Mouse (Mus musculus) forebrain, embryonic 14.5 days (tissue): ENCODE measurements at regions not wholly inside any gene's neighbourhood (a gene's known extent, or its start where the extent isn't known, plus 50 kb on each side); places are given as distances from the start of the nearest gene placed in this dataset.

ENCODE experiments used
- ATAC-seq: fragments of 200-750 bp; cut with Nextera tagmentation; 2 replicates; pipeline ENCODE4 v1.8.0; 2017; ENCODE audit warnings: mild to moderate bottlenecking, moderate library complexity
- DNase-seq: peaks from one replicate; pipeline ENCODE4 v3.0.0-alpha.2; 2015; ENCODE audit warnings: low spot score
- H3K27ac ChIP-seq: fragments of 300-500 bp; sonication (generic); 2 replicates; pipeline ENCODE4 v1.5.1; 2014; ENCODE audit warnings: low read depth, mild to moderate bottlenecking, control low read depth, low read length, moderate library complexity
- H3K27me3 ChIP-seq: fragments of 300-500 bp; sonication (generic); replicated peaks from 2 replicates; pipeline ENCODE4 v1.6.1; 2014; ENCODE audit warnings: low read length, control low read depth, mixed read lengths; ENCODE audit not compliant: control insufficient read depth, insufficient read depth
- H3K36me3 ChIP-seq: fragments of 300-500 bp; sonication (generic); 2 replicates; pipeline ENCODE4 v1.6.1; 2014; ENCODE audit warnings: low read length, control low read depth; ENCODE audit not compliant: control insufficient read depth, insufficient read depth
- H3K4me1 ChIP-seq: fragments of 300-500 bp; sonication (generic); 2 replicates; pipeline ENCODE4 v1.6.1; 2014; ENCODE audit warnings: antibody characterized with exemption, low read length, control low read depth; ENCODE audit not compliant: control insufficient read depth, insufficient read depth
- H3K4me2 ChIP-seq: fragments of 300-500 bp; sonication (generic); 2 replicates; pipeline ENCODE4 v1.6.1; 2014; ENCODE audit warnings: mild to moderate bottlenecking, control low read depth, low read length
- H3K4me3 ChIP-seq: fragments of 300-500 bp; sonication (generic); 2 replicates; pipeline ENCODE4 v1.5.1; 2014; ENCODE audit warnings: low read depth, low read length, control low read depth
- H3K9ac ChIP-seq: fragments of 300-500 bp; sonication (generic); 2 replicates; pipeline ENCODE4 v1.6.1; 2014; ENCODE audit warnings: mild to moderate bottlenecking, low read length, control low read depth, moderate library complexity
- H3K9me3 ChIP-seq: fragments of 300-500 bp; sonication (generic); replicated peaks from 2 replicates; pipeline ENCODE4 v1.6.1; 2016; ENCODE audit warnings: low read length, control low read depth, mixed read lengths; ENCODE audit not compliant: control insufficient read depth
- WGBS: fragments of 180-500 bp; shearing (Covaris S2); extraction: QIAGEN DNeasy Blood & Tissue Kit; methylation state at CpG from one replicate; pipeline ENCODE4 v1.1.7; 2014; 5-methylcytosine and 5-hydroxymethylcytosine counted together

DNA sequence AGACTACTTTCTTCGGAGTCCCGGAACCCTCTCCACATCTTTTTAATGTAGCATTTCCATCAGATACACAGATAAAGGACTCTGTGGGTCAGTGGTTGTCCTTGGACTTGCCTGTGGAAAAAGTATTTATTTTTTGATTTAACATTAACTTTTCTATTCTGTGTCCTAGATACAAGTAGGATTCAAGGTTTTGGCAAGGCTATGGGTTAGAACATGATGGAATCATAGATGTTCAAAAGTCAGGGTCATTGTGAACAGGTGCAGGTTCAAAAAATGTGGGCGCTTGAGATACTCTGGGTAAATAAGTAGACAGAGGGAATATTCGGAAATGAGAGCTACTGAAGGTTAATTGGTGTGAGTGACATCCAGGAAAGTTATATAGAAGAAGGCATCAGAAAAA is 347.7 kb downstream of the Cypt12 start:
- H3K4me2 ChIP-seq = no peak overlapping the region
- H3K27ac ChIP-seq = no peak overlapping the region
- DNase-seq = no peak

DNA sequence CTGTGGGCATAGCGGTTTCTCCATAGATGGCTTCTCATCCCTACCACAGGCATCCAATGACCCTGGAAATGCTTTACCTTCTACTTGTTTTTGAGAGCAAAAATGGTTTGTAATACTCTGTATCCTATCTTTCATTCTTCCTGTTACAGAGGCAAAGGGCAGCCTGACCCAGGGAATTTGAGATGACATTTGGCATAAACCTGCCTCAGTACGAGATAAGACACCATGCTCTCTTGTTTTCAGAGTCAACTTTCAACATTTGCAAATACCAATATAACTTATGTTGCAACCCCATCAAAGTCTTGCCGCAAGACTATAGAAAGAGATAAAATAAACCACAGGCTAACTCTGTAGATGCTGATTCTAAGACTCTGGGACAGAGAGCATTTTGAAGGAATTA is 350.5 kb downstream of the Cypt12 start:
- H3K4me1 ChIP-seq = no peaks in the 10 kb centered on the region
- DNase-seq (no peak), ATAC-seq (no peak)
- H3K4me2 ChIP-seq = no peak overlapping the region
- no peaks in the 10 kb centered on the region for H3K36me3 ChIP-seq
- H3K9me3 ChIP-seq = no peaks in the 10 kb centered on the region
- H3K27ac ChIP-seq = no peak overlapping the region
- 92% methylated on average over 3 of the region's 3 CpGs for WGBS
- H3K27me3 ChIP-seq = no peaks in the 10 kb centered on the region
- H3K4me3 ChIP-seq = no peak overlapping the region
- no peak overlapping the region for H3K9ac ChIP-seq

More for the DNA sequence above, 347.7 kb downstream of the Cypt12 start:
- H3K36me3 ChIP-seq = no peaks in the 10 kb centered on the region
- no peak overlapping the region for H3K4me3 ChIP-seq
- no peaks in the 10 kb centered on the region for H3K27me3 ChIP-seq
- H3K4me1 ChIP-seq = no peaks in the 10 kb centered on the region
- WGBS = 92% methylated on average over 4 of the region's 4 CpGs
- no peak overlapping the region for H3K9ac ChIP-seq
- H3K9me3 ChIP-seq = no peaks in the 10 kb centered on the region
- no peak for ATAC-seq

DNA sequence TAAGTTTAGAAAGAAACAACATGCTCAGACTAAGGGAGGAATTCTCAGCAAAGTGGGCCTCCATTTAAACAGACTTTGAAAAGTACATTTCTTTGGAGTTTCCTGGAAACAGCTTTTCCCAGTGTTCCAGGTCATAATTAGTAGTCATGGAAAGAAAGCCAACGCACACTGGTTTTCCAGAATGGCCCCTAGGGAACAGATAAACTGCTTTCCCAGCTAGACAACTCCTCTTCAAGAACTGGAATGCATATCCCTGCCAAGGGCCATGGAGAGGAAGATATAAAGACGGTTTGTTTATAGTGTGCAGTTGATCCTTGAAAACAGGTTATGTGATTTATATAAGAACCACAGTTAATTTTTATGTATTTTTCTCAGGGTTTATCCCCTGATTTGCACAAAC is 351.3 kb downstream of the Cypt12 start:
- DNase-seq (peak; percentile 3), ATAC-seq (no peak)
- Histone ChIP-seq H3K9ac (no peak overlapping the region), H3K4me1 (no peaks in the 10 kb centered on the region), H3K36me3 (no peaks in the 10 kb centered on the region), H3K9me3 (no peaks in the 10 kb centered on the region), H3K27ac (no peak overlapping the region), H3K4me3 (no peak overlapping the region), H3K27me3 (no peaks in the 10 kb centered on the region), H3K4me2 (no peak overlapping the region)
- WGBS = 75% methylated on average over 2 of the region's 2 CpGs

DNA sequence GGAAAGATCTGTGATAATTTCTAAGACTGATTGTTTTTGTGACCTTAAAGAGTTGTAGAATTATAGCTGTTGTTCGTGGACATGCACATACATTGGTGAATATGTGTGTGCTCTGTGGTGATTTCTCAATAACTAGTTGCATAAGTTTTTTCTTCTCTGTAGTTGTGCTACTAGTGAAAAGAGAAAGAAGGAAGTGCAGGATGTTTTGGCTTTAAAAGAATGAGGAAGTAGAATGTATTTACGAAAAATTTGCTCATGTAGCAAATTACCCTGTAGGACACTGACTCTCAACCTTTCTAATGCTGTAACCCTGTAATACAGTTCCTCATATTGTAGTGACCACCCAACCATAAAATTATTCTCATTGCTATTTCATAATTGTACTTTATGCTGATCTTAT is 371.2 kb downstream of the Cypt12 start:
- H3K9me3 ChIP-seq = no peaks in the 10 kb centered on the region
- no peak overlapping the region for H3K9ac ChIP-seq
- no peak for DNase-seq
- H3K4me2 ChIP-seq = no peak overlapping the region
- ATAC-seq = no peak
- no peaks in the 10 kb centered on the region for H3K27me3 ChIP-seq
- no peaks in the 10 kb centered on the region for H3K4me1 ChIP-seq
- H3K4me3 ChIP-seq = no peak overlapping the region
- WGBS = 95% methylated on average over 2 of the region's 2 CpGs
- H3K36me3 ChIP-seq = no peaks in the 10 kb centered on the region
- H3K27ac ChIP-seq = no peak overlapping the region

DNA sequence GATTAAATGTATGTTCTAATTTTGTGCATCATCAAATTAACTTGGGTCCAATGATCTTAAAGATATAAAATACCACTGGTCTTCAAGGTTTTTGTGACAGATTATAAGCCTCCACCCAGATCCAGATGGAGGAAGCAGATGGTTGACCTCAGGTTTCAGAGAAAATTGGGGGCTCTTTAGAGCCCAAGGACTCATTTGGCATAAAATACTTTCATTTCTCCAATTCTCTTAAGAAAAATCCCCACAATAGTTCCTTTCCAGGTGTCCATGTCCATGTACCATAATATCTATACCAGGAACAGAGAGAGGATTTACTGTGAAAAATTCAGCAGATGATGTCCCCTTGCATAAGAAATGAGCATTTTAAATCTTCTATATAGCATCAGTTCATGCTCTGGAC is 385.0 kb downstream of the Cypt12 start:
- H3K27ac ChIP-seq = no peak overlapping the region
- no peaks in the 10 kb centered on the region for H3K27me3 ChIP-seq
- DNase-seq = no peak
- no peaks in the 10 kb centered on the region for H3K9me3 ChIP-seq
- no peak overlapping the region for H3K4me3 ChIP-seq
- no peak overlapping the region for H3K9ac ChIP-seq
- no peak for ATAC-seq
- H3K4me2 ChIP-seq = no peak overlapping the region
- H3K4me1 ChIP-seq = no peaks in the 10 kb centered on the region
- no peaks in the 10 kb centered on the region for H3K36me3 ChIP-seq

DNA sequence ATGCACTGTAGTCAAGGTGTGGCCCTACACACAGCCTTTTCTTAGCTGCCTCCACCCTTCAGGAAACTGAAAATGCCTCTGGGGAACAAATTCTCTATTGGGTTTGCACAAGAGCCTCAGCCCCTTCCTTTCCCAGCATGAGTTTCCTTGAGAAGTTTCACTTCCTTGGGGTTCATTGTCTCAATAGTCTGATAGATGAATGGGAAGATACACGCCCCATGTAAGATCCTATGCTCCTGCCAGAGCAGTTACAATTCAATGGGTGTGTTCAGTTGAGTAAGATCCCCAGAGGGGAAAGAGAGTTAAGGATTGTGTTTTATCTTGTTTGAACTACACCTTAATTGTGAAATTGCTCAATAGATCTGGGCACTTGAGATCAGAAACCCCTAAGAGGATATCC is 391.0 kb downstream of the Cypt12 start:
- H3K4me1 ChIP-seq = no peaks in the 10 kb centered on the region
- no peak overlapping the region for H3K27ac ChIP-seq
- H3K9ac ChIP-seq = no peak overlapping the region
- DNase-seq = no peak
- no peaks in the 10 kb centered on the region for H3K9me3 ChIP-seq
- 48% methylated on average over 1 of the region's 1 CpGs for WGBS
- H3K27me3 ChIP-seq = no peaks in the 10 kb centered on the region
- no peak overlapping the region for H3K4me2 ChIP-seq
- no peak for ATAC-seq
- no peaks in the 10 kb centered on the region for H3K36me3 ChIP-seq
- H3K4me3 ChIP-seq = no peak overlapping the region

DNA sequence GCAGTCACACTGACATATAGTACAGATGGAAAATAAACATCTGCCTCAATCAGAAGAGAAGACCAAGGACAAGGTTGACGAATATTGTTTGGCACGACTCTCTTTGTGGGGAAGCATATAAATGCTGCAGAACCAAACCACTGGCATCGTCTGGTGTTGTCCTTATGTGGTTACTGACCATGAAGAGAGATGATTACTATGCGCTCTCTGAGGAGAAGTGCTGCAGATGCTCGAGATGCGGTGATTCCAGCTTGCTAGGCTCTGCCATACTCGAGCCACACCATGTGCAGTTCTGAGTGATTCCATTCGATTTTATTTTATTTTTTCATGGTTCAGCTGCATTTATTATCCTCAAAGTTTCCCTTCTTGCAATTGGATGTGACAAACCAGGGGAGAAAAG is 393.5 kb downstream of the Cypt12 start:
- Histone ChIP-seq H3K27me3 (no peaks in the 10 kb centered on the region), H3K9me3 (no peaks in the 10 kb centered on the region), H3K36me3 (no peaks in the 10 kb centered on the region), H3K4me3 (no peak overlapping the region), H3K4me2 (no peak overlapping the region), H3K27ac (no peak overlapping the region), H3K9ac (no peak overlapping the region), H3K4me1 (no peaks in the 10 kb centered on the region)
- WGBS = 87% methylated on average over 8 of the region's 8 CpGs
- ATAC-seq (no peak), DNase-seq (no peak)

DNA sequence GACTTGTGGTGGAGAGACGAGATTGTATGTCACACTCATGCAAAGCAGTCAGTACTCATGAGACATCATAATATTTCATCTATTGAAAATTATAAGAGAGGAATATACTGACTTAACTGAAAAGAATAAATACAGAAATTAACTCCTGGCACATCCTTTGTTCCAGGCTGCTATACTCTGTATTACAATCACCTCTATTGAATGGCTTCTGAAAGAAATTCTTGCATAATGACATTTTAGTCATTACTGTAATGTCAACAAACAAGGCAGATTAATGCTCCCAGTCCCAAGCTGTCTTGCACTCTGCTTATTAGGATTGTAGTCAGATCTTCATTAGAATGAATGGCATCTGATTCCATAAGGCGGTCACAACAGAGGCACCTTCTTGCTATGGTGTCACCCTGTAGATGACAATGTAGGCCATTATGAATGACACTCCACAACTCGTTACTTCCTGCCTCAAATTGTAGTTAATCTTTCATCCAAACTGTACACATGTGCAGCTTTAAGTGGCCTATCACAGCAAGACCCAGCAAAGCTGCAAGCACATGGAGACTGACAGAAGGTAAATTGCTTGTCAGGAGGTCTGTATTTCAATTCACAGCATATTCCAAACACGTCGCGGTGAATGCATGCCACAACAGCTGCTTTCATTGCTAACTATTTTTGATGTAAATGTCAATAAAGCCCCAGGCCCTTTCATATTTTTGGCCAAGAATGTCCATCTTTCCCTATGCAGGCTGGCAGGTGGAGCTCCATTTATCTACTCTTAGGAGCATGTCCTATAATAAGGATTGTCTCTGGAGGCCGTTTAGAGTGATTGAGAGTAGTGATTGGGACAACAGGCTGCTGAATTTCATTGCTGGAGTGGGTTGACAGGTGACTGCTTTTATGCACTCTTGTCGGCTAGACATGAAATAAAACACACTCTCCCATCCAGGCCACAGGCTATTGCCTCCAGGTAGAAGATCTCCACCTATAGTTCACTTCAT is 430.1 kb downstream of the Cypt12 start:
- Histone ChIP-seq H3K27me3 (no peaks in the 10 kb centered on the region), H3K9ac (no peak overlapping the region), H3K4me2 (no peak overlapping the region), H3K4me3 (no peak overlapping the region), H3K4me1 (no peaks in the 10 kb centered on the region), H3K27ac (0 out of 2 replicates have a peak overlapping the region, but pooled peaks have one; percentile 5), H3K36me3 (no peaks in the 10 kb centered on the region), H3K9me3 (no peaks in the 10 kb centered on the region)
- DNase-seq = peak; percentile 22
- WGBS = 62% methylated on average over 8 of the region's 8 CpGs
- peak; percentile 65 for ATAC-seq

DNA sequence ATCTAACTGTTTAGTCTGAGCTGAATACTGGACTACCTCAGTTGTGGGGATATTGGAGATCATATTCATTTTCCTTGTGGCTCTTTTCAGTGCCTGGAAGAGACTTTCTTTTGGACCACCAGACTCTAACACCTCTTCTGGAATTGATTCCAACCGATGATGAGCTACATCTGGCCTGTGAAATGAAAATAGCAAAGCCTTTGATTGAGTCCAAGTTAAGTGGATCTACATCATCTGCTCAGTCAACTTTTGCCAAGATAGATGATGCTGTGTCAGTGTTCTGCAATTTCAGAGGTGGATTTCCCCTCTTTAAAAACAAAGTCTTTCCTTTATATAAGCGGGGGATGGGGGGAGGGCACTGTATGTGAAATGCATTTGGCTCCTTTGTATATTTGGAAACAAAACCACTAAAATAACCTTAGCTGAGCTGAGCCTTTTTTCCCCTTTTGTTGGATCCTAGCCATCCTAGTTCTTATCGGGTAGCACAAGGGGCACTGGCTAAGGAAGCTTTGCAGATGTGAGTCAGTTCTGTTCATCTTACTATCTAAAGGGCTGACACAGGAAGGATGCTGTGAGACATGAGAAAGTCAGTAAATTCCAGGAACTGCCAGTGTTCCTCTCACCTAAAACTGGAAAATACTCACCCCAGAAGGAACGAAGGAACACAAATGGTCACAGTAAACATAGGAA is 473.8 kb downstream of the Cypt12 start:
- no peak overlapping the region for H3K27ac ChIP-seq
- DNase-seq = peak; percentile 69
- ATAC-seq = peak; percentile 18; the same call in 1 of the 2 replicates
- 70% methylated on average over 4 of the region's 4 CpGs for WGBS
- H3K27me3 ChIP-seq = no peaks in the 10 kb centered on the region
- no peaks in the 10 kb centered on the region for H3K4me1 ChIP-seq
- no peaks in the 10 kb centered on the region for H3K9me3 ChIP-seq
- H3K4me3 ChIP-seq = no peak overlapping the region
- H3K36me3 ChIP-seq = no peaks in the 10 kb centered on the region
- H3K9ac ChIP-seq = no peak overlapping the region
- H3K4me2 ChIP-seq = no peak overlapping the region
